Comparison of ENCODE assay signal across 8 mouse cellular contexts in the genomic region with DNA sequence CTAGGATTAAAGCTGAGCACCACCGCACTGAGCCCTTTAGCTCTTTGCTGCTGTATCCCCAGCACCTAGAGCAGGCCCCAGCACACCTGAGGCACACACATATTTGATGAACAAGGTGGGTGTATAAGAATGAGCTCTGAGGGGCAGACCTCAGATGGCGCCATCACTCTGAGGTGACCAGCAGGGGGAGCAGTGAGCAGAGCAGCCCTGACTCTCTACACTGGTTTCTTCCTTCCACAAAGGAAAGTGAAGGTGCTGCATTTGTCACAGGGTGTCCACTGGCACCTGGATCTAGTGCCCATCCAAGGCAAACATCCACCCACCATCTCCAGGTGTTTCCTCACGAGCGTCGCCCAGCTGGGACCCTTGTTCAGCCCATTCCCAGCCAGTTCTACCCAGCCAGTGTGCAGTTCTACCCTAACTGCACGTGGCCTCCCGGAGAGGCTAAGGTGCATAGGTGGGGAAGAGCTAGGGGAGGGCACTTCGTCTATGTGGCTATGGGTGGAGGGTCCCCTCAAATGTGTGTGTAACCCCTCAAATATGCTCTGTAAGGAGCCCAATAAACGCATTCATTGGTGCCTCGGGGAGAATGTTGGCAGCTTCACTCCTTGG. TPM values are rescaled to one million over a fixed set of nuclear protein-coding genes. Genes with fewer than 3 reads are reported as not detected.
DNase-seq lines count a peak whose midpoint lies in the region; ATAC-seq and TF ChIP-seq lines count a peak whose summit lies in the region.
"Had no signal": no experiment of that assay in that cellular context is flagged by ENCODE, and none has a peak within 500 bp of the region (broad histone marks: within the 10 kb centered on the region; RNA-seq: fewer than 3 reads in every experiment).

No protein-coding gene starts in this region.

- H3K27ac ChIP-seq in testis, adult 2 months (ENCODE audit: control insufficient read depth, insufficient read depth, low read depth, low read length) = no peak overlapping the region
- H3K27ac ChIP-seq in forebrain, embryonic 10.5 days = no peak overlapping the region
- H3K27ac ChIP-seq in intestine, embryonic 14.5 days (ENCODE audit: low read depth) = no peak overlapping the region
- H3K27ac ChIP-seq: heart, embryonic 13.5 days had no signal

- H3K27me3 ChIP-seq in testis, adult 2 months (ENCODE audit: control insufficient read depth, insufficient read depth, low read length) = no peaks in the 10 kb centered on the region
- no peaks in the 10 kb centered on the region for H3K27me3 ChIP-seq in forebrain, embryonic 10.5 days (ENCODE audit: poor library complexity, severe bottlenecking)
- H3K27me3 ChIP-seq in intestine, embryonic 14.5 days (replicated peaks; ENCODE audit: control insufficient read depth, insufficient read depth, low read length) = no peaks in the 10 kb centered on the region
- H3K27me3 ChIP-seq: heart, embryonic 13.5 days had no signal

- peak; percentile 81; the same call in 1 of the 2 replicates for TF ChIP-seq CTCF in testis, adult 2 months (IDR thresholded peaks at IDR 0.05; ENCODE audit: control insufficient read depth, insufficient read depth, insufficient replicate concordance, low read depth, low read length)

- no peak overlapping the region for H3K4me3 ChIP-seq in testis, adult 2 months (ENCODE audit: control insufficient read depth, low read depth, low read length)
- H3K4me3 ChIP-seq in forebrain, embryonic 10.5 days = no peak overlapping the region
- H3K4me3 ChIP-seq in intestine, embryonic 14.5 days (ENCODE audit: low read depth, low read length) = no peak overlapping the region
- H3K4me3 ChIP-seq: heart, embryonic 13.5 days had no signal

- no peaks in the 10 kb centered on the region for H3K9me3 ChIP-seq in forebrain, embryonic 10.5 days
- no peaks in the 10 kb centered on the region for H3K9me3 ChIP-seq in intestine, embryonic 14.5 days (ENCODE audit: control insufficient read depth, low read length)
- H3K9me3 ChIP-seq: heart, embryonic 13.5 days had no signal

- no peaks in the 10 kb centered on the region for H3K36me3 ChIP-seq in testis, adult 2 months (ENCODE audit: control insufficient read depth, insufficient read depth, low read length)
- H3K36me3 ChIP-seq in forebrain, embryonic 10.5 days (replicated peaks) = no peaks in the 10 kb centered on the region
- no peaks in the 10 kb centered on the region for H3K36me3 ChIP-seq in intestine, embryonic 14.5 days (ENCODE audit: control insufficient read depth, insufficient read depth, low read length)
- H3K36me3 ChIP-seq: heart, embryonic 13.5 days had no signal

- no peak for DNase-seq in testis, postnatal 14 days (ENCODE audit: low spot score)
- DNase-seq in adrenal gland, postnatal 25 days = peak; percentile 63
- peak; percentile 57 for DNase-seq in forebrain, embryonic 10.5 days (ENCODE audit: extremely low spot score, low spot score)
- peak; percentile 80 for DNase-seq in intestine, embryonic 14.5 days (ENCODE audit: low spot score)
- DNase-seq in lung, postnatal 36 days = peak; percentile 77
- DNase-seq in spleen, postnatal 4 days (ENCODE audit: low spot score in 2 of 2) = peak; percentile 57 to 87

- H3K9ac ChIP-seq in intestine, embryonic 14.5 days (ENCODE audit: low read length) = no peak overlapping the region
- H3K9ac ChIP-seq: heart, embryonic 13.5 days had no signal

- 46% methylated on average over 10 of the region's 10 CpGs for WGBS in forebrain, embryonic 10.5 days
- WGBS in intestine, embryonic 14.5 days = 47% methylated on average over 10 of the region's 10 CpGs

- ATAC-seq in intestine, embryonic 14.5 days (replicated peaks; ENCODE audit: low FRiP score, low TSS enrichment, low read depth) = peak; percentile 27; the same call in 1 of the 2 replicates

- no peak for TF ChIP-seq POLR2A in testis, adult 2 months (IDR thresholded peaks at IDR 0.05; ENCODE audit: control insufficient read depth, low read depth, low read length)

- H3K4me2 ChIP-seq in intestine, embryonic 14.5 days (ENCODE audit: low read length) = no peak overlapping the region
- H3K4me2 ChIP-seq: heart, embryonic 13.5 days had no signal

- H3K4me1 ChIP-seq in testis, adult 2 months (ENCODE audit: control insufficient read depth, insufficient read depth, low read length) = no peaks in the 10 kb centered on the region
- H3K4me1 ChIP-seq in forebrain, embryonic 10.5 days = peaks cover 4% of the 10 kb centered on the region; the same call in 1 of the 2 replicates
- no peaks in the 10 kb centered on the region for H3K4me1 ChIP-seq in intestine, embryonic 14.5 days (replicated peaks; ENCODE audit: control insufficient read depth, insufficient read depth, low read length)

RNA-seq across cellular contexts. Expression of a gene that starts 12.1 kb away (rescaled TPM):
- polyA plus RNA-seq in testis, adult 2 months (2012; rRNA removed) = 12.9 and 15.2 TPM in 2 replicates
- 15.6 and 22.2 TPM in 2 replicates for total RNA-seq in adrenal gland, postnatal 25 days (2021)
- 18.7 and 20.8 TPM in 2 replicates for polyA plus RNA-seq in forebrain, embryonic 10.5 days (2016; fragmentation: Nextera tagmentation; extraction: Ambion mirVana)
- polyA plus RNA-seq in intestine, embryonic 14.5 days (2014; fragmentation: Nextera tagmentation; extraction: Ambion mirVana) = 26.7 and 27.0 TPM in 2 replicates

RNA-seq across cellular contexts. Expression of a gene that starts 16.8 kb away (rescaled TPM):
- polyA plus RNA-seq in testis, adult 2 months (2012; rRNA removed) = 2.0 and 3.1 TPM in 2 replicates
- 14.0 and 15.2 TPM in 2 replicates for total RNA-seq in adrenal gland, postnatal 25 days (2021)
- 22.8 and 25.3 TPM in 2 replicates for polyA plus RNA-seq in forebrain, embryonic 10.5 days (2016; fragmentation: Nextera tagmentation; extraction: Ambion mirVana)
- polyA plus RNA-seq in intestine, embryonic 14.5 days (2014; fragmentation: Nextera tagmentation; extraction: Ambion mirVana) = 22.3 and 25.2 TPM in 2 replicates
